Mouse (Mus musculus) cerebellum, postnatal 14 days (tissue): ENCODE results near the gene Pafah1b2.

Experiments used
- DNase-seq, 2 experiments: peaks; one replicate each; pipeline ENCODE4 v3.0.0; 2021; ENCODE audit warnings: mixed read lengths in 2 of 2

The Pafah1b2 gene

GRCm38 (mm10) chr9:45980611-45981010, 31.9 kb downstream of the Pafah1b2 start:
- DNase-seq: no peak

DNA sequence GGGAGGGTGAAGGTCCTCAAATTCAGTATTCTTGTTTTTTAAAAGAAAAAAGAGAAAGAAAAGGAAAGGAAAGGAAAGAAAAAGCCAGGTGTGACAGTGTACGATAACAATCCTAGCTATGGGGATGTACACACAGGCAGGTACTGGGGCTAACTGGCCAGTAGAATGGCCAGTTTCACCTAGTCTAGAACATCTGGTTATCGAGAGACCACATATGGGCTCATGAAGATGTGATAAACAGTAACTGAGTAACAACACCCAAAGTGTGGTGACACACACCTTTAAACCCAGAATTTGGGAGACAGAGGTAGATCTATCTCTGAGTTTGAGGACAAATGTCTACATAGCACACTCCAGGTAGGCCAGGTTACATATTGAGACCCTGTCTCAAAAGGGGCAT, 32.7 kb downstream of the Pafah1b2 start:
- no peak for DNase-seq

- no peak for DNase-seq
Measured at GRCm38 (mm10) chr9:45976884-45977283, 35.6 kb downstream of the Pafah1b2 start.

DNA sequence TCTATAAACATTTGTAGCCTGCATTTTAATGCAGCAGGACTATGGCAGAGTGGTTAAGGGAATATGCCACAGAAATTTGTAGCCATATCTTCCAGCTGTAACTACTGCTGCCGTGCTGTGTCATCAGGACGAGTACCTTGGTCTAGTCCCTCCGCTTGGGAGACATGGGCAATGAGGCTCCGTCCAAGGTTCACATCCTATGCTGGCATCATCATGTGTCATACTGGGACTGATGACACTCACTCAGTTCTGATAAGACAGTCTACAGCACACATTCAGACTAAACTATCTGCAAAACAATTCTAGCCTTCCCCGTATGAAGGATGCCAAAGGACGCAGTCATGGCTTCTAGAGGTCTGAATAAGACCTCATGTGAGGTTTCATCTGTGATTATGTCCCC, 48.9 kb downstream of the Pafah1b2 start:
- no peak for DNase-seq

DNA sequence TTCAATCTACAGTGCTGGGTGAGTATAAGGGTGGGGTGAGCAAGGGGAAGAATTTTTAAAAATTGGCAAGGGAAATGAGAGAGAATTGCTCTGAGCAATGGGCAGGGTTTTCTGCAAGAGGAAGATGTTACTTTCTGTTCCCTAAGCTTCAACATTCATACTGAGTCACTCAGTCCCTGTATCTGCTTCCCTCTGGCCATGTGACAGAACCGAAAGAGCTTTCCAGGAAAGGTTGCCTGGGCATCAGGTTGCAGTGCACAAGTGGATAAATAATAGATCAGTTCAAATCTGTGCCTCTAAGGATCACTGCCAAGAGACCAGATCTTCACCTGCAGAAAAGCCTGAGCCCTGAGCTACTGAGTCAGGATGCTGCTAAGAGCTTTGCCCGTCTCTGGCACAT, 50.6 kb downstream of the Pafah1b2 start:
- peak in 1 of 2 experiments; percentile 43 for DNase-seq

GRCm38 (mm10) chr9:45959661-45960060, 52.8 kb downstream of the Pafah1b2 start:
- no peak for DNase-seq

- no peak for DNase-seq
Measured at GRCm38 (mm10) chr9:45958851-45959250, 53.6 kb downstream of the Pafah1b2 start.

DNA sequence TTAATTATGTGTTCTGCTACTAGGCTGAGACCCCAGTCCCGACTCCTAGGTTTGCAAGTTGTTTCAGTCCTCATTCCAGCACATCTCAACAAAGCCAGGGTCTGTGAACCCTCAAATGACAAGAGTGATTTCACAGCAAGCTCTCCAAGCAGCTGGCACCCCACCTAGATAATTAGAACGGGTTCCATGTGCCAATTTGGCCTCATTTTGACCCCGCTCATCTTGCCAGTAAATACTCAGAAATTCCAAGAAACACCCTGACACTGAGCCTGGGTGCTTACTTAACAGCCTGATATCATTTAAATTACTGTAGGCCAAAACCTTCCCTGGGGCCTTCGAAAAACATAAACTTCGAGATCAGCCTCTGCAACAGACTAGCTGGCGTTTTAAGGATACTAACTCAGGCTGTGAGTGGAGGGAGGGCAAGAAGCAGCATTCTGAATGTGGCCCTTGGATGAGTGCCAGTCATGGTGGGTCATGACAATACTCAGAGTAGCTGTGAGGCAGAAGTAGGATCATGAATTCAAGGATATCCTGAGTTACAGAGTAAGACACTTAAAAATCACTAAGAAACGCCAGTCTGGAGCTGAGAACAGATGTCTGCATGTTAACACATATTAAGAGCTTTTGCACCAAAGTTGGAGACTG, 54.3 kb downstream of the Pafah1b2 start:
- DNase-seq: no peak

- DNase-seq: peak; percentile 87 to 93
Measured at GRCm38 (mm10) chr9:45955107-45955963, 57.2 kb downstream of the Pafah1b2 start, which contains the start of gene Sidt2. Sidt2 (minus strand) TSS chr9:45955258.

GRCm38 (mm10) chr9:45954294-45955106, 58.0 kb downstream of the Pafah1b2 start:
- DNase-seq: peak in 1 of 2 experiments; percentile 64

DNA sequence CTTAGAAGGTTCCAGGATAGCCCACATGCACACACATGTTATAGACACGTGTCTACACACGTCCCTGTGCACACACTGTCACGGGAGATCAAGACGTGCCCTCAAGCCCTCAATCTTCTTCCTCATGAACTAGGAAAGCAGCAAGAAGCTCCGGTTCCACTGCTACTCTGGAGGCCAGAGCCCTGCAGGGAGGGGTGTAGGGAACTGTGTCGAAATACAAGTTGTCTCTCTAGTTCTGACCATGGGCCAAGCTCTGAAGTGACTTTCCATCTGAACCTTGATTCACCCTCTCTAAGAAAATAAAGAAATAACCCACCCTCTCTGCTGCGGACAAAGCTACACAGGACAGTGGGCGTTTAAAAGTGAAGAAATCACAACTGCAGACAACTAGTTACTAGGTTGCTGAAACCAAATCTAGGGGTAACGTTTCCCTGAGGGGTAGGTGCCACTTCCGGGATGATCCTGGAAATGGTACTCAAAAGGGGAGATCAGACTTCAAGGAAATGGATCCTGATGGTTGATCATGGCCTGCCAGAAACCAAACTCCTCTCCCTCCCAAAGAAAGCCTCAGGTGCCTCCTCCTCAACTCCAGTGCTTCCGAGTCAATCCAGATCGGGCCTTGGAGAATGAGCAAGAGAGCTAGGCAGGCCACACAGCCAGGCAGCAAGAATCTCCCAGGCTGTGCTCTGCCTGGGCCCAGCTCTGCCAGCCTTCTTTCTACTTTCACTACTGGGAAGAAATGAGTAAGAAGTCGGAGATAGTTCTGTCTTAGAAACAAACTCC, 58.8 kb downstream of the Pafah1b2 start:
- no peak for DNase-seq

DNA sequence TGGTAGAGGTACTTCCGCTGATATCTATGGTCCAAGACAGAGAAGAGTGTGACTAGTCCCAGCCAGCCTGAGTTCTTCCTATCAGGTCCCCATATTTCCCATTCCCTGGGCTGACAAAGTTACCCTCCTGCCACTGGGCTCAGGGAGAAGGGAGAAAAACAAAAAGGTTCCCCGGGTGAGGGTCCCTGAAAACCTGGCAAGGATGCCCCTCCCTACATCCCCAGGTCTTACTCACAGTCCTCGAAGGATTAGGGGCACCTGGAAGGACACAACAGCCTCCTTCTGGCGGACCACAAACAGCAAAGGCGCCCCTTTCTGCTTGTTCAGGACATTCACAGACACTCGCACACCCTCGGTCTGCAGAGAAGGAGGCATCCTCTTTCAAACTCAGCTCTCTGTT, 59.6 kb downstream of the Pafah1b2 start:
- DNase-seq: no peak

- no peak for DNase-seq
Measured at GRCm38 (mm10) chr9:45952057-45952456, 60.4 kb downstream of the Pafah1b2 start.

- no peak for DNase-seq
Measured at GRCm38 (mm10) chr9:45946872-45947183, 65.7 kb downstream of the Pafah1b2 start.

DNA sequence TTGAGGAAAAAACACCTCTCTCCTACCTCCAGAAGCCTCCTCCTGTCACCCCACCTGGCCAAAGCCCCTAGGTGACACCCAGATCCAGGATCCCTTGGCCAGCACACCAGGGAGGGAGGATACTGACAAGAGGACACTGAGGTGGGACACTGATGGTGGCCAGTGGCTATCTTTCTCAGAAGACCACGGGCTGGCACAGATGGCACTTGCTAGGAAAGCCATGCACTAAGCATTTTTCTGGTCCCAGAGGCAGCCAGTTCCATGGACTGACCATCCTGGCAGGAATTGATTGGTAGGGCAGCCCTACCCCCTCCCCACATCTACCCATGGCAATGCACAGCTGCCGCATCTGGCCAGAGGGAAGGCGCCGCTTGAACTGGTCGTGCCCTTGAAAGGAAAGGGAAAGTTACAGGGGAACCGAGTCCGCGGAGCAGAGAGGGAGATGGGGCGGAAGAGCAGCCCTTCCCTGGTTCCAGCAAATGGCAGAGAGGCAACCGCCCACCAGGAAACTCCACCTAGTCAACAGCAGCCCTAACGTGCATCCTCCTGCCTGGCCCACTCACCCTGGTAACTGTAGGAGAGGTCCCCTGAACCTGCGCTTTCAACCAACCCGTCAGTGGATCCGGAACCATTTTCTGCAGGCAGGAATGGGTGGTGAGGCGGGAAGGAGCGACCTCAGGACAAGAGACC, 66.2 kb downstream of the Pafah1b2 start:
- no peak for DNase-seq

DNA sequence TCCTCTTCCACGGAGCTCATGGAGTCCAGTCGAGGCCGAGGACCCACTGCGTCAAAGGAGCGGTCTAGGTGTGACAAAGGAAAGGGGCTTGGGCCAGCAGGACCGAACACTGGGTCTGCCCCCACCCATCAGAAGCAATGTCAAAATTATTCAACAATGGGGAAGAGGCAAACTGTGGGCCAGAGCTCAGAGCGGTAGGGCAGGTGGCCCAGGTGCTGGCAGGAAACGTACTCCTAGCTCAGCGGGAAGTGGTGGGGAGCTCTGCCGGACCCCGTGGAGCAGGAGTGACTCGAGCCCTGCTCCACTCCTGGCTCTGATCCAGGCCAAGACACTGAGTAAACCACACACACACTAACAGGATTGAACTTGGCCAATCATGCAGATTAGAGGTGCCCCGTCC, 66.8 kb downstream of the Pafah1b2 start:
- DNase-seq: peak; percentile 56 to 64

- peak in 1 of 2 experiments; percentile 38 for DNase-seq
Measured at GRCm38 (mm10) chr9:45944506-45945400, 67.7 kb downstream of the Pafah1b2 start.

- DNase-seq: no peak
Measured at GRCm38 (mm10) chr9:45943628-45944505, 68.6 kb downstream of the Pafah1b2 start.

DNA sequence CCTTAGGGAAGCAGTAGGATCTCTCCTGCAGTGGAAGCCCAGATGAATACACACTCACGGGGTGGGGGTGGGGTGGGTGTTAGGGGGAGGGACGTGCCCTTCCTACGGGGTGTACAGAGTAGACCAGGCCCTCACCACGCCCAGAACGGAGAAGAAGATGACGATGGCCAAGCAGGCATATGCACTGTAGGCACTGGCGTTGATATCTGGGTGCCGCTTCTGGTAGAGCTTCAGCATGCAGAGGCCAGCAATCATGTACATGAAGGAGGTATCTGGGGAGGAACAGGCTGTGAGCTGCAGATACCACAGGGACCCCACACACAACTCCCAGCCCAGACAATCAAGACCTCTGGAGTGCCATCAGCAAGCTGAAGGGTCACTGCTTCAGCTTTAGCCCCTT, 69.6 kb downstream of the Pafah1b2 start:
- DNase-seq: no peak

- DNase-seq: no peak
Measured at GRCm38 (mm10) chr9:45942464-45942863, 70.0 kb downstream of the Pafah1b2 start.
